Mouse (Mus musculus): ENCODE data around the gene Zfp697. TPM values are rescaled to one million over a fixed set of nuclear protein-coding genes. Genes with fewer than 3 reads are reported as not detected.

Gene Zfp697
- polyA plus RNA-seq, 1 experiment from 2014 or later: 2.1 TPM

DNA sequence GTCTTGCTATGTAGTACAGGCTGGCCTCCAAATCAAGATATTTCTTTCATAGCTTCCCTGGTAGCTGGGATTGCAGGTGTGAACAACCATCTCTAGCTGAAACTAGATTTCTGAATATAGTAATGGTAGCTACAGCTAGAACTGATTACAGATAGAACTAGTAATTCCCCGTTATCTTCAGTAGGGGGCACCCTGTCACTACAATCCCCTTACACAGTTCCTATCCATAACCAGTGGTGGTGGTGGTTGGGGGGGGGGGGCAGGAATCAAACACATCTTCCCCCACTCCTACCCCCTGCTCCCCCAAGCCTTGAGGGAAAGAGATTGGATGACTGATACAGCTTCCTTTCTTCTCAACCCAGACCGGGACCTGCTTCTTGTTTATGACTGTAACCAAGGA lies 19.5 kb upstream of the Zfp697 start:
- WGBS (ENCODE audit: insufficient replicate concordance): 16% methylated on average over 2 of the region's 2 CpGs
- H3K9ac ChIP-seq (ENCODE audit: low read depth, low read length): no peak overlapping the region
- ATAC-seq (ENCODE audit: low read depth): no peak
- no peak overlapping the region for H3K4me2 ChIP-seq (ENCODE audit: low read depth, low read length)
- H3K4me3 ChIP-seq (ENCODE audit: low read depth, low read length): no peak overlapping the region
- H3K27ac ChIP-seq (ENCODE audit: low read length): no peak overlapping the region
- H3K4me1 ChIP-seq (ENCODE audit: control insufficient read depth, low read depth, low read length): no peaks in the 10 kb centered on the region
- H3K36me3 ChIP-seq (ENCODE audit: control insufficient read depth, insufficient read depth): no peaks in the 10 kb centered on the region
- H3K9me3 ChIP-seq (replicated peaks; ENCODE audit: control insufficient read depth, low read length): no peaks in the 10 kb centered on the region
- no peaks in the 10 kb centered on the region for H3K27me3 ChIP-seq (ENCODE audit: control insufficient read depth, insufficient read depth, low read depth, low read length)

DNA sequence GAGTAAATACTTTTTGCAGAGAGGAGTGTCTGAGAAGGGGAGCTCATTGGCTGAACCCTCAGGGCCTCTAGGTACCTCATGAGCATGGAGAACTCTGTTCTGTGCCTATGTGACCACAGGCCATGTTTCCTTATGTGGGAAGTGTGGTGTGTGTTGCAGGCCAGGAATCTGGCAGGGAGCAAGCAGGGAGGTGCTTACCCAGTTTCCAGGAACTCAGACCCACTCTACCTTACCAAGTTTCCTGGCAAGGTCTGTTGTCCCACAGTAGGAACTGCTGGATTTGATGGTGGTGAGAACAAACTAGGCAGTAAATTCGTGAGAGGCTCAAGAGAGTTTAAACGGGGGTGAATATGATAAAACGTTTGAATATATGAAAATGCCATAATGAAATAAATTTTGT lies 16.2 kb upstream of the Zfp697 start:
- H3K4me2 ChIP-seq (ENCODE audit: low read depth, low read length): no peak overlapping the region
- H3K9me3 ChIP-seq (replicated peaks; ENCODE audit: control insufficient read depth, low read length): no peaks in the 10 kb centered on the region
- no peaks in the 10 kb centered on the region for H3K27me3 ChIP-seq (ENCODE audit: control insufficient read depth, insufficient read depth, low read depth, low read length)
- no peak overlapping the region for H3K4me3 ChIP-seq (ENCODE audit: low read depth, low read length)
- H3K27ac ChIP-seq (ENCODE audit: low read length): no peak overlapping the region
- WGBS (ENCODE audit: insufficient replicate concordance): 59% methylated on average over 3 of the region's 3 CpGs
- H3K36me3 ChIP-seq (ENCODE audit: control insufficient read depth, insufficient read depth): no peaks in the 10 kb centered on the region
- no peak for ATAC-seq (ENCODE audit: low read depth)
- H3K4me1 ChIP-seq (ENCODE audit: control insufficient read depth, low read depth, low read length): no peaks in the 10 kb centered on the region
- no peak overlapping the region for H3K9ac ChIP-seq (ENCODE audit: low read depth, low read length)

DNA sequence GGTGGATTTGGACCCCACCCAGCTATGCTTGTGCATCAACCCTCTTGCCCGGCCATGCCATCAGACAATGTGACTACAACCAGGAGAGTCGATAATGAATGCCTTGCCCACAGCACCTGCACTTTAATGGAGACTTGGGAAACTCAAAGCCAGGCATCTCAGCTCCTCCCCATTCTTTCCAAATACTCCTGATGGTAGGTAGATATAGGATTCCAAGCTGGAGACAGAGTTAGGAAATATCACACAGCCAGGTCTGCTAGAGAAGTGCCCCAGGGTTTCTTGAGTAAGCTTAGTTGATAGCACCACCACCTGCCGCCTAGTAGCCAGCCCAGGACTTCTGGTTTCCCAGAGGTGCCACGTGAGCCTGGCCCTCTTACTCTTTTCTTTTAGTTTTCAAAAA lies 15.4 kb upstream of the Zfp697 start:
- no peaks in the 10 kb centered on the region for H3K27me3 ChIP-seq (ENCODE audit: control insufficient read depth, insufficient read depth, low read depth, low read length)
- no peak overlapping the region for H3K4me3 ChIP-seq (ENCODE audit: low read depth, low read length)
- ATAC-seq (ENCODE audit: low read depth): no peak
- H3K4me1 ChIP-seq (ENCODE audit: control insufficient read depth, low read depth, low read length): no peaks in the 10 kb centered on the region
- H3K27ac ChIP-seq (ENCODE audit: low read length): no peak overlapping the region
- H3K9ac ChIP-seq (ENCODE audit: low read depth, low read length): no peak overlapping the region
- H3K36me3 ChIP-seq (ENCODE audit: control insufficient read depth, insufficient read depth): no peaks in the 10 kb centered on the region
- no peak overlapping the region for H3K4me2 ChIP-seq (ENCODE audit: low read depth, low read length)
- WGBS (ENCODE audit: insufficient replicate concordance): 54% methylated on average over 4 of the region's 4 CpGs
- no peaks in the 10 kb centered on the region for H3K9me3 ChIP-seq (replicated peaks; ENCODE audit: control insufficient read depth, low read length)

DNA sequence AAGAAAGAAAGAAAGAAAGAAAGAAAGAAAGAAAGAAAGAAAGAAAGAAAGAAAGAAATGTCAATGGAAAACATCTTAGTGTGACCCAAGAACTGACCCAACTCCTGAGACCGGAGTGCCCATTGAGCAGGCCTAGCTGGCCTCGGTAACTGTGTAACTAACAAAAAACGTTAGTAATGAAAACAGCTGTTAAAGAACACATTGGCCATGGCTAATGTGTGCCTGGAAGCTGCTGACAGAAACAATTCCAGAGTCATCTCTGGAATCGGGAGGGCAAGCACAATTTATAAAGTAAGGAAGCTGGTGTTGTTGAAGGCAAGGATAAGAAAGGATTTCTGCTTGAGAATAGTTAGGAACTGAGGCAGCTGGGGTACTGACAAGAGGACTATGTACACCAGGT lies 14.0 kb upstream of the Zfp697 start:
- Histone ChIP-seq H3K9ac (ENCODE audit: low read depth, low read length) (no peak overlapping the region), H3K36me3 (ENCODE audit: control insufficient read depth, insufficient read depth) (no peaks in the 10 kb centered on the region), H3K4me1 (ENCODE audit: control insufficient read depth, low read depth, low read length) (no peaks in the 10 kb centered on the region), H3K4me3 (ENCODE audit: low read depth, low read length) (no peak overlapping the region), H3K27ac (ENCODE audit: low read length) (no peak overlapping the region), H3K9me3 (replicated peaks; ENCODE audit: control insufficient read depth, low read length) (no peaks in the 10 kb centered on the region), H3K4me2 (ENCODE audit: low read depth, low read length) (no peak overlapping the region), H3K27me3 (ENCODE audit: control insufficient read depth, insufficient read depth, low read depth, low read length) (no peaks in the 10 kb centered on the region)
- WGBS (ENCODE audit: insufficient replicate concordance): 49% methylated on average over 4 of the region's 4 CpGs
- no peak for ATAC-seq (ENCODE audit: low read depth)

DNA sequence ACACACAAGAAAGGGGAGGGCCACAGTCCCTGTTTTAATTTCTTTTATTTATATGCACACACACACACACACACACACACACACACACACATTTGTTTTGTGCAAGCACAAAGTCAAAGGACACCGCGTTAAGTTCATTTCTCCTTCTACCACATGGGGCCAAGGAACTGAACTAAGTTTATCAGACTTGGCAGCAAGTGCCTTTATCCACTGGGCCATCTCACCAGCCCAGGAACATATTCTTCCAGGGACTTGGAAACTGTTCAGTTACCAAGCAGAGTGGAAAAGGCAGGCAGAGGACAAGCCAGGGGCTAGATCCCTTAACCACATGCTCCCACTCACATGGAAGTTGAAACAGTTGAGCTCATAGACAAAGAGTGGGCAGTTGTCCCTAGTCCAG lies 13.5 kb upstream of the Zfp697 start:
- Histone ChIP-seq H3K4me2 (ENCODE audit: low read depth, low read length) (no peak overlapping the region), H3K4me3 (ENCODE audit: low read depth, low read length) (no peak overlapping the region), H3K27me3 (ENCODE audit: control insufficient read depth, insufficient read depth, low read depth, low read length) (no peaks in the 10 kb centered on the region), H3K27ac (ENCODE audit: low read length) (no peak overlapping the region), H3K9me3 (replicated peaks; ENCODE audit: control insufficient read depth, low read length) (no peaks in the 10 kb centered on the region), H3K9ac (ENCODE audit: low read depth, low read length) (no peak overlapping the region), H3K4me1 (ENCODE audit: control insufficient read depth, low read depth, low read length) (no peaks in the 10 kb centered on the region), H3K36me3 (ENCODE audit: control insufficient read depth, insufficient read depth) (no peaks in the 10 kb centered on the region)
- WGBS (ENCODE audit: insufficient replicate concordance): 79% methylated on average over 2 of the region's 2 CpGs
- ATAC-seq (ENCODE audit: low read depth): no peak

DNA sequence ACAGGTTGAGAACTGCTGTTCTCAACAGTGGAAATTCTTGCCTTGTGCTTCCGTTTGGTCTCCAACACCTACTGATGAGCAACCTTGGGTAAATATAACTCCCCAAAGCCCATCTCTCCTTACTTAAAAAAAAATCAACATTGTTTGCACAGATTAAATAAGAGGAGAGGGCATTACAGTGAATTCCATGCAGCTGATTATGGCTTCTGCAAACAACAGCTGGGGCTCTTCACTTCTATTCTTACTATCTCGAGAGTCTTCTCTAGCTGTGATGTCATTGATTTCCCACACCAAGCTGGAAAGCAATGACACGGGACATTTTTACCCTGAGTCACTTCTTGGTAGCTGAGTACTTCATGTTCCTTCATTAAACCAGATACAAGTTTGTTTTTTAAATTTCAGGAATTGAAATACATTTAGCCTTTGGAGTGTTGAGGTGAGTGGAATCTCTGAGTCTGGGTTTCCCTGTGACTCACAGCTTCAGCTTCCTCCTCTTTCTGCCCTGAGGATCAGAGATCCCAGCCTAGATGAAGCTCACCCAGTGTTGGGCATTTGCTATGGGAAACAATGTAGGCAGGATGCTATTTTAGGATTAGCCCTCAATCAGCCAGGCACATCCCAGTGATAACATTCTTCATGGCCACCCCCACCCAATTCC lies 8.1 kb upstream of the Zfp697 start:
- ATAC-seq (ENCODE audit: low read depth): no peak
- H3K4me1 ChIP-seq (ENCODE audit: control insufficient read depth, low read depth, low read length): no peaks in the 10 kb centered on the region
- 36% methylated on average over 3 of the region's 3 CpGs for WGBS (ENCODE audit: insufficient replicate concordance)
- H3K4me2 ChIP-seq (ENCODE audit: low read depth, low read length): no peak overlapping the region
- no peaks in the 10 kb centered on the region for H3K27me3 ChIP-seq (ENCODE audit: control insufficient read depth, insufficient read depth, low read depth, low read length)
- no peak overlapping the region for H3K9ac ChIP-seq (ENCODE audit: low read depth, low read length)
- H3K4me3 ChIP-seq (ENCODE audit: low read depth, low read length): no peak overlapping the region
- no peak overlapping the region for H3K27ac ChIP-seq (ENCODE audit: low read length)
- no peaks in the 10 kb centered on the region for H3K36me3 ChIP-seq (ENCODE audit: control insufficient read depth, insufficient read depth)
- H3K9me3 ChIP-seq (replicated peaks; ENCODE audit: control insufficient read depth, low read length): no peaks in the 10 kb centered on the region

DNA sequence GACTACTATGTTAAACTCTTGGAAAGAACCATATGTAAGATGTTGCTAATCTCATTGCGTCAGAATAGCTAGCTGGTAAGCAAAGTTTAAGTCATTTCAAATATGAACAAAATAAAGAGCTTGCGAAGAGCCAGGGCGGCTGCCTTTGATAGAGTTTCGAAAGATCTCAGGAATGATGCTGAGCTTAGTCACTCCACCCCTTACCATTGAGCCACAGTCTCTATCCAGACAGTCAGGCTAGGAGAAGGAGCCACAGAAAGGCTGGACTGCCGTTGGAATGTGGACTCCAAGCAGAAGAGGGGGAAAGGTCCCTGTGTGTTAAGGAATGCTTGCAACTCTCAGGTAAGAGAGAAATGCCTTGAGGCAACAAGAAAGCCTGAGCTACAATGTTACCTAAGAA lies 7.3 kb upstream of the Zfp697 start:
- no peaks in the 10 kb centered on the region for H3K9me3 ChIP-seq (replicated peaks; ENCODE audit: control insufficient read depth, low read length)
- ATAC-seq (ENCODE audit: low read depth): no peak

DNA sequence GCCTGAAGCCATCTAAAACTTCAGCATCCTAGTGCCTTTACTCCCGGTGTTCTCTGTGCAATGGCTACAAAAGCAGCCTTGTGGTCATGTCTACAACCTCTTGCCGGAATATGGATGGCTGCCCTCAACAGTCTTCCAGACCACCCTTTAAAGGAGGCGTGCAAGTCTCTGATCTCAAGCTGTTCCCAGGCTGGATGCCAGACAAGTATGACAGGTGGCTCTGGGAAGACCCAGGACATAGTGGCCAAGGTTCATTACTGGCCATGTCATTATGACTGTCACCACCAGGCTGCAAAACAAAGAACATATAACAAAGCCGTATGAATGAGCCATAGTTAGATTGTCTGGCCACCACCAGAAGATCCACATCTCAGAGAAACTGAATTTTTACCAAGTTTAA lies 4.0 kb upstream of the Zfp697 start:
- H3K4me1 ChIP-seq (ENCODE audit: control insufficient read depth, low read depth, low read length): no peaks in the 10 kb centered on the region
- no peaks in the 10 kb centered on the region for H3K9me3 ChIP-seq (replicated peaks; ENCODE audit: control insufficient read depth, low read length)
- no peak for ATAC-seq (ENCODE audit: low read depth)
- 61% methylated on average over 4 of the region's 4 CpGs for WGBS (ENCODE audit: insufficient replicate concordance)
- H3K27me3 ChIP-seq (ENCODE audit: control insufficient read depth, insufficient read depth, low read depth, low read length): peaks cover 16% of the 10 kb centered on the region
- H3K27ac ChIP-seq (ENCODE audit: low read length): no peak overlapping the region
- H3K4me3 ChIP-seq (ENCODE audit: low read depth, low read length): no peak overlapping the region
- H3K36me3 ChIP-seq (ENCODE audit: control insufficient read depth, insufficient read depth): no peaks in the 10 kb centered on the region
- no peak overlapping the region for H3K4me2 ChIP-seq (ENCODE audit: low read depth, low read length)
- no peak overlapping the region for H3K9ac ChIP-seq (ENCODE audit: low read depth, low read length)

More for the DNA sequence above, 7.3 kb upstream of the Zfp697 start:
- H3K9ac ChIP-seq (ENCODE audit: low read depth, low read length): no peak overlapping the region
- H3K27ac ChIP-seq (ENCODE audit: low read length): no peak overlapping the region
- H3K27me3 ChIP-seq (ENCODE audit: control insufficient read depth, insufficient read depth, low read depth, low read length): no peaks in the 10 kb centered on the region
- H3K4me2 ChIP-seq (ENCODE audit: low read depth, low read length): no peak overlapping the region
- H3K4me1 ChIP-seq (ENCODE audit: control insufficient read depth, low read depth, low read length): no peaks in the 10 kb centered on the region
- H3K4me3 ChIP-seq (ENCODE audit: low read depth, low read length): no peak overlapping the region
- WGBS (ENCODE audit: insufficient replicate concordance): 55% methylated on average over 5 of the region's 5 CpGs
- H3K36me3 ChIP-seq (ENCODE audit: control insufficient read depth, insufficient read depth): no peaks in the 10 kb centered on the region

DNA sequence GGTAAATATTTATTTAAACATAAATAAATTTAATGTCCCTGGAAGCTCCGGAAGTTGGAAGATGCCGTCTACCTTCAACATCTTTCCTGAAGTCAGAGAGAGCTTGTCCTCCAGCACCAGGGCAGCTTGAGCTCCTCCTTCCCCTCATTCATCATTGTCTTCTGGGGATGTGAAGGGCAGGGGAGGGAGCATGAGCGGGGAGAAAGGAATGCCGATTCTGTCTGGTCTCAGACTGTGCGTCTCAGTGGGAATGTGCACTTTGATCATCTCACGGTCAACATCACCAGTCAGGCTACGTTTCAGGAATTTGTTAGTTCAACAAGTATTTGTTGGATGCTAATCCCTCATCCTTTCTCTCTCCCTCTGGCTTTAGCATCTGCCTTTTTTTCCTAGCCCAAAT lies 3.0 kb upstream of the Zfp697 start:
- Histone ChIP-seq H3K9ac (ENCODE audit: low read depth, low read length) (no peak overlapping the region), H3K36me3 (ENCODE audit: control insufficient read depth, insufficient read depth) (no peaks in the 10 kb centered on the region), H3K4me3 (ENCODE audit: low read depth, low read length) (no peak overlapping the region), H3K27me3 (ENCODE audit: control insufficient read depth, insufficient read depth, low read depth, low read length) (peaks cover 17% of the 10 kb centered on the region), H3K4me2 (ENCODE audit: low read depth, low read length) (no peak overlapping the region), H3K27ac (ENCODE audit: low read length) (no peak overlapping the region), H3K4me1 (ENCODE audit: control insufficient read depth, low read depth, low read length) (no peaks in the 10 kb centered on the region), H3K9me3 (replicated peaks; ENCODE audit: control insufficient read depth, low read length) (no peaks in the 10 kb centered on the region)
- ATAC-seq (ENCODE audit: low read depth): no peak
- 40% methylated on average over 7 of the region's 7 CpGs for WGBS (ENCODE audit: insufficient replicate concordance)

All from liver, embryonic 16.5 days (tissue).